Mouse (Mus musculus) hindbrain, postnatal 0 days (tissue): ENCODE results near the gene Cgas. TPM values are rescaled to one million over a fixed set of nuclear protein-coding genes. Genes with fewer than 3 reads are reported as not detected.
"Not testable (repeated sequence)": the region's sequence is repeated elsewhere in the genome, so short reads cannot be mapped to it uniquely, and the experiment has no call there.

Experiments
- ATAC-seq: fragments of 200-750 bp; cut with Nextera tagmentation; 2 replicates; pipeline ENCODE4 v1.8.0; 2017; ENCODE audit warnings: mild to moderate bottlenecking, moderate TSS enrichment, moderate library complexity
- DNase-seq: peaks from one replicate; pipeline ENCODE4 v3.0.0-alpha.2; 2015; ENCODE audit warnings: low spot score
- H3K27ac ChIP-seq: fragments of 300-500 bp; sonication (generic); 2 replicates; pipeline ENCODE4 v1.5.1; 2014; ENCODE audit warnings: mild to moderate bottlenecking
- H3K27me3 ChIP-seq: fragments of 300-500 bp; sonication (generic); 2 replicates; pipeline ENCODE4 v1.6.1; 2014; ENCODE audit warnings: low read length, mixed read lengths; ENCODE audit not compliant: insufficient read depth
- H3K36me3 ChIP-seq: fragments of 300-500 bp; sonication (generic); 2 replicates; pipeline ENCODE4 v1.6.1; 2014; ENCODE audit warnings: low read length, mixed read lengths; ENCODE audit not compliant: insufficient read depth
- H3K4me1 ChIP-seq: fragments of 300-500 bp; sonication (generic); 2 replicates; pipeline ENCODE4 v1.6.1; 2014; ENCODE audit warnings: antibody characterized with exemption, low read length, mixed read lengths; ENCODE audit not compliant: insufficient read depth
- H3K4me2 ChIP-seq: fragments of 300-500 bp; sonication (generic); 2 replicates; pipeline ENCODE4 v1.6.1; 2014; ENCODE audit warnings: low read depth, mild to moderate bottlenecking, low read length, moderate library complexity, mixed read lengths
- H3K4me3 ChIP-seq: fragments of 300-500 bp; sonication (generic); 2 replicates; pipeline ENCODE4 v1.5.1; 2014; ENCODE audit warnings: low read length
- H3K9ac ChIP-seq: fragments of 300-500 bp; sonication (generic); replicated peaks from 2 replicates; pipeline ENCODE4 v1.6.1; 2014; ENCODE audit warnings: mild to moderate bottlenecking, low read length, moderate library complexity, mixed read lengths
- H3K9me3 ChIP-seq: fragments of 300-500 bp; sonication (generic); 2 replicates; pipeline ENCODE4 v1.6.1; 2016; ENCODE audit warnings: low read length, mixed read lengths
- CTCF ChIP-seq: IDR thresholded peaks from 2 replicates; pipeline ENCODE4 v1.5.1; 2016; ENCODE audit warnings: antibody characterized with exemption, control low read depth, low read depth
- WGBS: fragments of 180-500 bp; shearing (Covaris S2); extraction: QIAGEN DNeasy Blood & Tissue Kit; methylation state at CpG from one replicate; pipeline ENCODE4 v1.1.7; 2014; 5-methylcytosine and 5-hydroxymethylcytosine counted together
- polyA plus RNA-seq: library from polyadenylated mRNA; unstranded; fragments of >200 nt; fragmentation: Nextera tagmentation; extraction: Ambion mirVana; gene quantifications from 2 replicates; pipeline ENCODE4 v1.2.1, GENCODE M21; 2015
- total RNA-seq: library from RNA; depleted of rRNA; stranded (reverse); fragments of >200 nt; gene quantifications from 2 replicates; pipeline ENCODE4 v1.2.3, GENCODE M21; 2014; rRNA removed

Gene Cgas
- 0.61 and 0.63 TPM in 2 replicates for total RNA-seq
- 0.71 and 0.88 TPM in 2 replicates for polyA plus RNA-seq

DNA sequence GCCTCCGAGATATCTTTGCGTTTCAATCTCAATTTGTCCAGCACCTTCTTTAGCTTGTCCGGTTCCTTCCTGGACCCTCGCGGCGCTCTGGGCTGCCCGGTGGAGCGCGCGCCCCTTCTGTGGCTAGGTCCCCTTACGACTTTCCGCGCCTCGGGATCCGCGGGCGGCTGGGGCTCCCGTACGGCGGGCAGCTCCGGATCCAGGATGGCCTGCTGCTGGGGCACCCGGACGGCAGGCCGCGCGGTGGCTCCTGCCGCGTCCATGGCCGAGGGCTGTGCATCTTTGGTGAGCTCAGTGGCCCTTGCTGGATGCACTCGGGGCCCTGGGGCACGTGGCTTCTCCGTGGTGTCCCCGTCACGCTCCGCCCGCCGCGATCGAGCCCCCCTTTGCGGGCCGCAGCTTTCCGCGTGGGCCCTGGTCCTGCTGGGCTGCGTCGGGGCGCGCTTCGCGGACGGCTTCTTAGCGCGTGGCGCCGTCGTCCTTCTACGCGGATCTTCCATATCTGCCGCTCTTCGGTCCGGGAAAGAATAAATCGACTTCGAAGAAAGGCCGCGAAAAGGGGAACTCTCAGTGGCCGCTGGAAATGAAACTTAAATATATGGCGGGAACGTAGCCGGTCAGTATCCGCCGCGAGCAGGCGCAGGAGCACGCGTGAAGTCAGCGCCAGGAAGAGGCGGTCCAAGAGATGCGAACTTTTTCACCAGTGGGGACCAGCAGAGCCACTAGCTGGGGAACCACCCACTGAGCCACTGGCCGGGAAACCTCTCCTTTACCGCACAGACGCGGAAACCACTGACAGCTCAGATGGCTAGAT is at the start of gene Cgas:
Cgas (minus strand) TSS at position 659 of the 814 bp plus-strand sequence.
- TF ChIP-seq CTCF, result no peak
- no peaks in the 10 kb centered on the region for H3K36me3 ChIP-seq
- peak; percentile 70; the same call in 1 of the 2 replicates for ATAC-seq
- peaks cover 3% of the 10 kb centered on the region; the same call in 1 of the 2 replicates for H3K4me1 ChIP-seq
- DNase-seq, result peak; percentile 62
- peak within 1 kb of the TSS; percentile 68 for H3K4me2 ChIP-seq
- H3K9ac ChIP-seq, result peak within 1 kb of the TSS; percentile 35
- under 1% methylated on average over 81 of the region's 81 CpGs for WGBS
- no peak within 1 kb of the TSS for H3K27ac ChIP-seq
- no peaks in the 10 kb centered on the region for H3K9me3 ChIP-seq
- peaks cover 52% of the 10 kb centered on the region for H3K27me3 ChIP-seq
- peak within 1 kb of the TSS; percentile 43 for H3K4me3 ChIP-seq

DNA sequence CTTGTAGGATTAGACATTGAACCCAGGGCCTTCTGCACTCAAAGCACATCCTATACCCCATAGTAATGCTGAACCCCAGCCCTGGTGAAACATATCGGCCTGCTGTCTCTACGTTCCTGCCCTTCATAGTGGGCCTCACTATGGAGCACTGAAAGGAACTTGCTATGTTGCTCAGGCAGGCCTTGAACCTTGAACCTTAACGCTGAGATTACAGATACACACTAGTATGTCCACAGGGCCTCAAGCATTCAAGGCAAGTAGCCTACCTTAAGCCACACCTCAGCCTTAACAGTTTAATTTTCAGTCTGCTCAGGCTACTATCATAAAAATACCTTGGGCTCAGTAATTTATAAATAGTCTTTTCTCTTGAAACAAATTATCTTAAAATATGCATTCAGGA is 49.2 kb upstream of the Cgas start:
- ATAC-seq, result no peak
- Histone ChIP-seq H3K27me3 (no peaks in the 10 kb centered on the region), H3K4me2 (no peak overlapping the region), H3K27ac (no peak overlapping the region), H3K36me3 (no peaks in the 10 kb centered on the region), H3K4me1 (no peaks in the 10 kb centered on the region), H3K4me3 (no peak overlapping the region), H3K9me3 (no peaks in the 10 kb centered on the region), H3K9ac (no peak overlapping the region)
- no peak for DNase-seq
- 83% methylated on average over 3 of the region's 3 CpGs for WGBS
- no peak for TF ChIP-seq CTCF

DNA sequence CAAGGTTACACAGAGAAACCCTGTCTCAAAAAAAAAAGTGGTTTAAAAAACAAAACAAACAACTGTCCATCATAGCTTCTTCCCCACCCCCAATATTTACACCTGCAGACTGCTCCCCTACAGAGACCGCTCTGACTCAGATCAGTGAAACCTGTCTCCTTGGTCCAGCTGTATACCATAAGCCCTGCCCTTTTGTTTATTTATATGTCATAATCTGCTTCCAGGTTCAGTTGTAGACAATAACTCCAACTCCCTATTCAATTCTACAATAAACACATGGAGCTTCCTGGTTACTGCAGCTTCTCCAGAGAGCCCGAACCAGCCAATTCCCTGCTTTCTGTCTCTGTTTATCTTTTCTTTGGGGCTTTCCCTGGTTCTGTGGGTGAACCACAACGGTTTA is 48.1 kb upstream of the Cgas start:
- Histone ChIP-seq H3K27ac (no peak overlapping the region), H3K27me3 (no peaks in the 10 kb centered on the region), H3K9me3 (no peaks in the 10 kb centered on the region), H3K36me3 (no peaks in the 10 kb centered on the region), H3K4me3 (no peak overlapping the region), H3K4me2 (no peak overlapping the region), H3K9ac (no peak overlapping the region), H3K4me1 (no peaks in the 10 kb centered on the region)
- no peak for TF ChIP-seq CTCF
- DNase-seq (no peak), ATAC-seq (no peak)
- WGBS, result 89% methylated on average over 3 of the region's 3 CpGs

DNA sequence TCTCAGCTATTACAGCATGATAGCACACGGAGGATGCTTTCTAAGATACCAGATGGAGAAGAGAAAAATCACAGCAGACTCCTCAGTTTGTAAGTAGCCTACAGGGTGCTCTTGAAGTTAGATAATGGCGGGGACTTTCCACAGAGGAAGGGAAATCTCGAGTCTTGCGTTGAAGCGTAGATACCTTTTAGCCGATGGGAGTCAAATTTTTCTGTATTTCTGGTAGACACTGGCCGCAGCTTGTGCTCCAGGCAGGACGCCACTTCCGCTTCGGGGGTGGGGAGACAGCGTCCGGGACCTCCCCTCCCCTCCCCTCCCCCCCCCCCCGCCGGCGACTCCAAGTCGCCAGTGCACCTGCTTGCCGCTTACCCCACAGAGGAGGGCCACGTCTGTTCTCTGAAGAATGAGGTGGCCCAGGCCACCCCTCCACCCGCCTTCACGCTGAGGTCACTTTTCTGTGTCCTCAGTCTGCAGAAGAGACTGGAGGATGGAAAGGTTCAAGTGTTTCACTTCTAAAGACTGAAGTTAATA is 45.9 kb upstream of the Cgas start, which contains the start of gene Eef1a1:
Eef1a1 (minus strand) TSS at position 262 of the 531 bp plus-strand sequence.
- DNase-seq, result peak; percentile 58
- Histone ChIP-seq H3K4me2 (peak within 1 kb of the TSS; percentile 67), H3K4me3 (peak within 1 kb of the TSS; percentile 40), H3K9me3 (no peaks in the 10 kb centered on the region), H3K9ac (peak within 1 kb of the TSS; percentile 53), H3K27ac (peak within 1 kb of the TSS; percentile 73), H3K27me3 (no peaks in the 10 kb centered on the region), H3K36me3 (no peaks in the 10 kb centered on the region), H3K4me1 (no peaks in the 10 kb centered on the region)
- 1% methylated on average over 18 of the region's 20 CpGs for WGBS
- TF ChIP-seq CTCF, result no peak
- peak; percentile 60 for ATAC-seq

DNA sequence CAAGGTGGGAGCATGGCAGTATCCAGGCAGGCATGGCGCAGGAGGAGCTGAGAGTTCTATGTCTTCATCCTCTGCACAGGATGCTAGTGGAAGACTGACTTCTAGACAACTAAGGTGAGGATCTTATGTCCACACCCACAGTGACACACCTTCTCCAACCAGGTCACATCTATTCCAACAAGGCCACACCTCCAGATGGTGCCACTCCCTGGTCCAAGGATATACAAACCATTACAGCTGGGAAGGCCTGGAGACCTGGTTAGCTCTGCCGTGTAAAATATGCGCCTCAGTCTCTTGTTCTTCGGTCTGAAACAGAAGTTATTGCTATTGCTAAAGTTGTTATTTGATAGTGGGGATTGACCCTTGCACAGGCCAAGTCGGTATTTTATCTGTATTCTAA is 45.0 kb upstream of the Cgas start:
- H3K9me3 ChIP-seq, H3K9ac ChIP-seq, DNase-seq, H3K27ac ChIP-seq, ATAC-seq, H3K4me3 ChIP-seq, H3K36me3 ChIP-seq, H3K4me2 ChIP-seq, H3K27me3 ChIP-seq, H3K4me1 ChIP-seq: not testable (repeated sequence)
- 94% methylated on average over 5 of the region's 5 CpGs for WGBS

DNA sequence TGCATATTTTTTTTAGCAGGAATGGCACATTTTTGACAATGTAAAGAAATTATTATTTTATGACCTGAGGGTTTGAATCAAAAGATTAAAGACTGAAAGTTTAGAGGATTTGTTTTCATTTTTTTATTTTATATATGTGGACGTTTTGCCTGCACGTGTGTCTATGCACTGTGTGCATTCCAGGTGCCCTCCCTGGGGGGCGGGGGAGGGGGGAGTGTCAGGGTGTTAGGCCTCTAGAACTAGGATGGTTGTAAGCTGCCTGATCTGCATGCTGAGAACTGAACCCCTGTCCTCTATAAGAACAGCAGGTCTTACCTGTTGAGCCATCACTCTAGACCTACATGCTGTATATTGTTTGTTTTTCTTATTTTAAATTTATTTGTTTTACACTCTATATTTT is 41.6 kb upstream of the Cgas start:
- Histone ChIP-seq H3K4me2 (no peak overlapping the region), H3K9ac (no peak overlapping the region), H3K4me1 (peaks cover 5% of the 10 kb centered on the region; the same call in 1 of the 2 replicates), H3K27ac (no peak overlapping the region), H3K9me3 (no peaks in the 10 kb centered on the region), H3K36me3 (no peaks in the 10 kb centered on the region), H3K4me3 (no peak overlapping the region), H3K27me3 (no peaks in the 10 kb centered on the region)
- TF ChIP-seq CTCF, result no peak
- 82% methylated on average over 3 of the region's 3 CpGs for WGBS
- DNase-seq, result no peak
- ATAC-seq, result no peak

DNA sequence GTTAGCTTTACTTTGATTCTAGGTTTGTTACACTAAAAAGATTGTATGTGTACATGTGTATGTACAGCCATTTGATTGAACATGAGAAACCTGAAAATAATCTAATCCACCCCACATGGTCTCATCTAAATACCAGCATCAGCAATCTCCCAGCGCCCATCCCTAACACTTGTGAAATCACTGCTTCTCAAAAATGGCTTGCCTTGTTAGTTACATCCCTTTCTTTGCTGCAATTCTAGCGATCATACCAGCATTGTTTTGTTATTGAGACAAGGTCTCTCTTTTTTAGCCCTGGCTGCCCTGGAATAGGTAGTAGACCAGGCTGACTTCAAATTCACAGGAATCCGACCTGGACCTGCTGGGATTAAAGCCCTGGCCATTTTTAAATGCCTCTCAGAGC is 39.3 kb upstream of the Cgas start:
- Histone ChIP-seq H3K4me3 (peak overlapping the region; percentile 98), H3K27ac (peak overlapping the region; percentile 99), H3K36me3 (peaks cover 14% of the 10 kb centered on the region), H3K27me3 (no peaks in the 10 kb centered on the region), H3K4me1 (peaks cover 5% of the 10 kb centered on the region; the same call in 1 of the 2 replicates), H3K9ac (peak overlapping the region; percentile 75), H3K4me2 (peak overlapping the region; percentile 61), H3K9me3 (no peaks in the 10 kb centered on the region)
- WGBS, result 10% methylated on average over 3 of the region's 3 CpGs
- no peak for ATAC-seq
- TF ChIP-seq CTCF, result no peak
- DNase-seq, result no peak
